Mouse (Mus musculus): Measurements from ENCODE around the gene Car11. TPM values are rescaled to one million over a fixed set of nuclear protein-coding genes. Genes with fewer than 3 reads are reported as not detected.

Car11 gene
- polyA plus RNA-seq, 1 experiment from 2014 or later: 0.44 TPM

DNA sequence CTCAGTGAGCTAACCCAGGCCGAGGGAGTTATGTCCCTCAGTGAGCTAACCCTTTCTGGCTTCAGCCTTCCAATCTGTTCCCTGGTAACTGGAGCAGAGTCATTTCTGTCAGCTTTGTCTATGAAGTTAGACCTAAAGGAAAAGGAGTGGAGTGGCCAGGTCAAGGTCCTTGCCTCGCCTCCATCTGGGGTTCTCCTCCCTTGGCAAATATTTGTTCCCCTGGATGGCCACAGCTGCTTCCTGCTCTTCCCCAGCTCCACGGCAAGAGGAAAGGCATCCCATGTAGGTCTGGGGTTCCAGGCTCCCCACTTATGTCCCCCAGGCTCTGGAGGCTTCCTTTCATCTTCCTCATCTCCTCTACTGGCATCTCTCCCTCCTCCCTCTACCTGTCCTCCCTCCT is 28.0 kb downstream of the Car11 start:
- no peak overlapping the region for H3K4me2 ChIP-seq
- no peak overlapping the region for H3K27ac ChIP-seq
- H3K4me3 ChIP-seq (replicated peaks): no peak overlapping the region
- DNase-seq (no peak), ATAC-seq (ENCODE audit: low read depth) (no peak)
- no peak overlapping the region for H3K9ac ChIP-seq
- H3K27me3 ChIP-seq: no peaks in the 10 kb centered on the region
- peaks cover 58% of the 10 kb centered on the region for H3K36me3 ChIP-seq
- H3K9me3 ChIP-seq (replicated peaks): no peaks in the 10 kb centered on the region
- WGBS (ENCODE audit: insufficient replicate concordance): 63% methylated on average over 3 of the region's 3 CpGs
- H3K4me1 ChIP-seq (replicated peaks): peaks cover 29% of the 10 kb centered on the region

DNA sequence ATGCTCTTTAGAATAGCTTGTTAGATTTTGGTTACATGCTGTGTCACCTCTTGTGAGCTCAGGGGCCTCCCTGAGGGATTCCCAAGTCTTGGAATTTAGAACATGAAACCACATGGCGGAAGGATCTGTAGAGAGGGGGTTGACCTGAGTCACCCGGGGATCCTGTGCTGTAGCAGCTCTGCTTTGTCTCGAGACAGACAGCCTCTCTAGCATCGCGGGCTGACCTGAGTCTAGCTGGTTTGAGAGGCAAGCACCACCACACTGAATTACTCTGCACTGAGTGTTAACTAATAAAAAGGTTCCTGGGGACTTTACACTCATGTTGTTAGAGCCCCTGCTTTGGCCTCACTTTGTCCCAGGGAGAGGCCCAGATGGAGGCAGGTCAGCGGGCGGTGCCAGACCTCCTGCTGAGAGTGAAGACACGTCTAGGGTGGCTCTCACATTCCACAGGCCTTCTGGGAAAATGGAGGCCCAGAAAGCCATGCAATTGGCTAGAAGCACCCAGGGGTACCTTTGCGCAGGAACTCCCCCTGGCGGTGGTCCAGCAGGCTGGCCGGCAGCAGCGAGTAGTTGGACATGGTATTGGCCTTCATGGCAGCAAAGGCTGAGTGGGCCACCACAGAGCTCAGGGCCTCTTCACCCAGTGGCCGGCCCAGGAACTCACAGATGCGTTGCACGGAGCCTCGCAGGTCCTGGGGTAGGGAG is 31.2 kb downstream of the Car11 start:
- peaks cover 26% of the 10 kb centered on the region for H3K36me3 ChIP-seq
- no peak overlapping the region for H3K27ac ChIP-seq
- no peaks in the 10 kb centered on the region for H3K9me3 ChIP-seq (replicated peaks)
- DNase-seq (peak; percentile 47), ATAC-seq (ENCODE audit: low read depth) (0 out of 2 replicates have a peak, but pooled peaks have one; percentile 10)
- no peak overlapping the region for H3K9ac ChIP-seq
- no peaks in the 10 kb centered on the region for H3K27me3 ChIP-seq
- peaks cover 29% of the 10 kb centered on the region for H3K4me1 ChIP-seq (replicated peaks)
- H3K4me3 ChIP-seq (replicated peaks): no peak overlapping the region
- no peak overlapping the region for H3K4me2 ChIP-seq
- 22% methylated on average over 16 of the region's 16 CpGs for WGBS (ENCODE audit: insufficient replicate concordance)

DNA sequence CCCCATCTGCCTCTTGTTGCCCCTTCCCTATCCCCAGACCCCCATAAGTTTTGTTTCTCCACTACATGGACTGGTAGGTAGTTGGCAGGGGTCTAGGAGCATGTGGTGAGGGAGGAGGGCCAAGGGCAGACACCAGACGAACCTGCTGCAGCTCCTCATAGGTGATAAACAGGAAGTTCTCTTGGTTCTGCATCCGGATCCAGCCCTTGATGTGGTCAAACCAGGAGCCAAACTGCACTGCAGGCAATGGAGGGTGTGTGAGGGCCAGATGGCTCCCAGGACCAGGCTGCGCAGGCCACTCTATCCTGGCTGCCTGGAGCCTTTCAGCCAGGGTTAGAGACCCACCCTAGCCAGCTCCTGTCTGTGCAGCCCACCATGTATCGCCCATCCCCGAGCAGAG is 33.8 kb downstream of the Car11 start:
- Histone ChIP-seq H3K4me3 (replicated peaks) (no peak overlapping the region), H3K27ac (no peak overlapping the region), H3K4me1 (replicated peaks) (peaks cover 23% of the 10 kb centered on the region), H3K9ac (no peak overlapping the region), H3K9me3 (replicated peaks) (no peaks in the 10 kb centered on the region), H3K4me2 (no peak overlapping the region), H3K27me3 (no peaks in the 10 kb centered on the region), H3K36me3 (peaks cover 6% of the 10 kb centered on the region)
- ATAC-seq (ENCODE audit: low read depth): no peak
- DNase-seq: no peak
- 54% methylated on average over 5 of the region's 5 CpGs for WGBS (ENCODE audit: insufficient replicate concordance)

- no peak overlapping the region for H3K27ac ChIP-seq
- no peak overlapping the region for H3K4me3 ChIP-seq (replicated peaks)
- H3K4me1 ChIP-seq (replicated peaks): peaks cover 14% of the 10 kb centered on the region
- no peak overlapping the region for H3K9ac ChIP-seq
- H3K27me3 ChIP-seq: no peaks in the 10 kb centered on the region
- 7% methylated on average over 9 of the region's 9 CpGs for WGBS (ENCODE audit: insufficient replicate concordance)
- ATAC-seq (ENCODE audit: low read depth) (peak; percentile 74), DNase-seq (no peak)
- no peak overlapping the region for H3K4me2 ChIP-seq
- no peaks in the 10 kb centered on the region for H3K36me3 ChIP-seq
- no peaks in the 10 kb centered on the region for H3K9me3 ChIP-seq (replicated peaks)
Observed at GRCm38 (mm10) chr7:45739162-45739763, 39.6 kb downstream of the Car11 start.

DNA sequence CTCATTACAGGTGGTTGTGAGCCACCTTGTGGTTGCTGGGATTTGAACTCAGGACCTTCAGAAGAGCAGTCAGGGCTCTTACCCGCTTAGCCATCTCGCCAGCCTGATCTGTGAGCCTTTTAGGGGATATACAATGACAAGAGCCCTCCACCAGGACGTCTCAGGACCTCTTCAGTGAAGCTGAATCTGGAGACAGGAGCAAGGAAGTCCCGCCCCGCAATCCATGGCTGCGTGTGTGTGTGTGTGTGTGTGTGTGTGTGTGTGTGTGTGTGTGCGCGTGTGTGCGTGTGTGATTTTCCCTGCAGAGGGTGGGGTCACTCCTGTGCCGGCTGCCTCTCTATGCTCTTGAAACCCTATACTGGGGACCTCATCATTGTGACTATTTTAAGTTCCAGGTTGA is 40.2 kb downstream of the Car11 start:
- Histone ChIP-seq H3K4me1 (replicated peaks) (peaks cover 14% of the 10 kb centered on the region), H3K36me3 (no peaks in the 10 kb centered on the region), H3K4me3 (replicated peaks) (no peak overlapping the region), H3K9me3 (replicated peaks) (no peaks in the 10 kb centered on the region), H3K4me2 (no peak overlapping the region), H3K9ac (no peak overlapping the region), H3K27me3 (no peaks in the 10 kb centered on the region), H3K27ac (no peak overlapping the region)
- no peak for ATAC-seq (ENCODE audit: low read depth)
- WGBS (ENCODE audit: insufficient replicate concordance): 61% methylated on average over 10 of the region's 10 CpGs
- no peak for DNase-seq

GRCm38 (mm10) chr7:45741308-45741707 is 41.7 kb downstream of the Car11 start:
- H3K36me3 ChIP-seq: no peaks in the 10 kb centered on the region
- DNase-seq (no peak), ATAC-seq (ENCODE audit: low read depth) (no peak)
- H3K4me3 ChIP-seq (replicated peaks): no peak overlapping the region
- H3K4me2 ChIP-seq: peak overlapping the region; percentile 54
- no peak overlapping the region for H3K27ac ChIP-seq
- H3K4me1 ChIP-seq (replicated peaks): peaks cover 14% of the 10 kb centered on the region
- no peaks in the 10 kb centered on the region for H3K27me3 ChIP-seq
- no peaks in the 10 kb centered on the region for H3K9me3 ChIP-seq (replicated peaks)
- H3K9ac ChIP-seq: peak overlapping the region; percentile 22; the same call in 1 of the 2 replicates
- 34% methylated on average over 12 of the region's 12 CpGs for WGBS (ENCODE audit: insufficient replicate concordance)

GRCm38 (mm10) chr7:45741777-45742176 is 42.1 kb downstream of the Car11 start:
- Histone ChIP-seq H3K36me3 (no peaks in the 10 kb centered on the region), H3K4me2 (peak overlapping the region; percentile 54), H3K4me1 (replicated peaks) (peaks cover 14% of the 10 kb centered on the region), H3K4me3 (replicated peaks) (peak overlapping the region; percentile 27), H3K9me3 (replicated peaks) (no peaks in the 10 kb centered on the region), H3K9ac (peak overlapping the region; percentile 23; the same call in 1 of the 2 replicates), H3K27me3 (no peaks in the 10 kb centered on the region), H3K27ac (no peak overlapping the region)
- ATAC-seq (ENCODE audit: low read depth) (no peak), DNase-seq (no peak)
- WGBS (ENCODE audit: insufficient replicate concordance): 32% methylated on average over 11 of the region's 11 CpGs

- Histone ChIP-seq H3K9me3 (replicated peaks) (no peaks in the 10 kb centered on the region), H3K36me3 (no peaks in the 10 kb centered on the region), H3K4me2 (peak overlapping the region; percentile 54), H3K4me1 (replicated peaks) (peaks cover 14% of the 10 kb centered on the region), H3K9ac (0 out of 2 replicates have a peak overlapping the region, but pooled peaks have one; percentile 23), H3K27ac (no peak overlapping the region), H3K27me3 (no peaks in the 10 kb centered on the region), H3K4me3 (replicated peaks) (peak overlapping the region; percentile 27)
- ATAC-seq (ENCODE audit: low read depth) (no peak), DNase-seq (no peak)
- 30% methylated on average over 19 of the region's 19 CpGs for WGBS (ENCODE audit: insufficient replicate concordance)
Observed at GRCm38 (mm10) chr7:45742338-45742737, 42.7 kb downstream of the Car11 start.

- Histone ChIP-seq H3K4me2 (no peak overlapping the region), H3K27ac (no peak overlapping the region), H3K4me3 (replicated peaks) (no peak overlapping the region), H3K9ac (no peak overlapping the region), H3K27me3 (no peaks in the 10 kb centered on the region), H3K36me3 (no peaks in the 10 kb centered on the region), H3K4me1 (replicated peaks) (peaks cover 14% of the 10 kb centered on the region), H3K9me3 (replicated peaks) (no peaks in the 10 kb centered on the region)
- WGBS (ENCODE audit: insufficient replicate concordance): 35% methylated on average over 2 of the region's 2 CpGs
- no peak for ATAC-seq (ENCODE audit: low read depth)
- no peak for DNase-seq
Observed at GRCm38 (mm10) chr7:45744387-45744786, 44.7 kb downstream of the Car11 start.

- no peak overlapping the region for H3K4me3 ChIP-seq (replicated peaks)
- no peak overlapping the region for H3K4me2 ChIP-seq
- no peaks in the 10 kb centered on the region for H3K9me3 ChIP-seq (replicated peaks)
- no peak for ATAC-seq (ENCODE audit: low read depth)
- DNase-seq: no peak
- H3K4me1 ChIP-seq (replicated peaks): peaks cover 12% of the 10 kb centered on the region
- no peaks in the 10 kb centered on the region for H3K36me3 ChIP-seq
- no peak overlapping the region for H3K9ac ChIP-seq
- H3K27me3 ChIP-seq: no peaks in the 10 kb centered on the region
- 57% methylated on average over 6 of the region's 6 CpGs for WGBS (ENCODE audit: insufficient replicate concordance)
- H3K27ac ChIP-seq: no peak overlapping the region
Observed at GRCm38 (mm10) chr7:45746518-45746917, 46.9 kb downstream of the Car11 start.

DNA sequence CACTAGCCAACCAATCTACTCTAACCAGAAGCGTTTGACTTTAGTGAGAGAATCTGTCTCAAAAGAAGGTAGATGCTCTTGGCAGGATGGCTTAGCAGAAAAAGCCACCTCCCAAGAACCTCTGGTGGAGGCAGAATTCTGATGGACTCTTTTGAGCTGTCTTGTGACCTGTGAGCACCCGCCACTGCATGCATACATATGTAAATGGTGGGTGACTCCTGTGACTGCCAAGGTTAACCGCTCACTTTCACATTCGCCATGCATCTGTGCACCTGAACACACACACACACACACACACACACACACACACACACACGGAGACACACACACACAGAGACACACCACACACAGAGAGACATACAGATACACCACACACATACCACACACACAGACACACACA is 47.8 kb downstream of the Car11 start:
- ATAC-seq (ENCODE audit: low read depth): no peak

DNA sequence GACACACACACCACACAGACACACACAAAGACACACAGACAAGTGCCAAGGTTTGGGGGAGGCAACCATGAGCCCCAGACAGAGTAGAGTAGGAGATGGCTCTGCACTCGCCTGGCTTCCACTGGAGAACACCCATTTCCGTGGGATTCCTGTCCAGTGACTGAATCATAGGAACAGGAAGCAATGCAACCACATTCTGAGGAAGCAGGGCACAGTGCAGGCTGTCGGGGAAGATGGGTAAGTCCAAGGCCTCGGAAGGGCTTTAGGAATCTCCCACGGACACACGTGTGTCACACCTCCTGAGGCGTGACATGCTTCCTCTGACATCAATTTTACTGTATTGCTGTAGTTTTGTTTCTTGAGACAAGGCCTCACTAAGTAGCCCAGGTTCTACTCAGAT is 48.5 kb downstream of the Car11 start:
- DNase-seq (no peak), ATAC-seq (ENCODE audit: low read depth) (no peak)
- WGBS (ENCODE audit: insufficient replicate concordance): 42% methylated on average over 7 of the region's 7 CpGs
- H3K4me2 ChIP-seq: no peak overlapping the region
- no peaks in the 10 kb centered on the region for H3K36me3 ChIP-seq
- no peak overlapping the region for H3K27ac ChIP-seq
- no peak overlapping the region for H3K9ac ChIP-seq
- H3K4me3 ChIP-seq (replicated peaks): no peak overlapping the region
- no peaks in the 10 kb centered on the region for H3K9me3 ChIP-seq (replicated peaks)
- no peaks in the 10 kb centered on the region for H3K27me3 ChIP-seq
- H3K4me1 ChIP-seq (replicated peaks): peaks cover 4% of the 10 kb centered on the region; the same call in 1 of the 2 replicates

More for the DNA sequence above, 47.8 kb downstream of the Car11 start:
- Histone ChIP-seq H3K9ac (no peak overlapping the region), H3K9me3 (replicated peaks) (no peaks in the 10 kb centered on the region), H3K4me3 (replicated peaks) (no peak overlapping the region), H3K4me2 (no peak overlapping the region), H3K36me3 (no peaks in the 10 kb centered on the region), H3K27ac (no peak overlapping the region), H3K27me3 (no peaks in the 10 kb centered on the region), H3K4me1 (replicated peaks) (peaks cover 4% of the 10 kb centered on the region; the same call in 1 of the 2 replicates)
- DNase-seq: no peak
- WGBS (ENCODE audit: insufficient replicate concordance): 73% methylated on average over 5 of the region's 5 CpGs
